Mouse (Mus musculus): Measurements from ENCODE around the gene Slc26a1.

DNA sequence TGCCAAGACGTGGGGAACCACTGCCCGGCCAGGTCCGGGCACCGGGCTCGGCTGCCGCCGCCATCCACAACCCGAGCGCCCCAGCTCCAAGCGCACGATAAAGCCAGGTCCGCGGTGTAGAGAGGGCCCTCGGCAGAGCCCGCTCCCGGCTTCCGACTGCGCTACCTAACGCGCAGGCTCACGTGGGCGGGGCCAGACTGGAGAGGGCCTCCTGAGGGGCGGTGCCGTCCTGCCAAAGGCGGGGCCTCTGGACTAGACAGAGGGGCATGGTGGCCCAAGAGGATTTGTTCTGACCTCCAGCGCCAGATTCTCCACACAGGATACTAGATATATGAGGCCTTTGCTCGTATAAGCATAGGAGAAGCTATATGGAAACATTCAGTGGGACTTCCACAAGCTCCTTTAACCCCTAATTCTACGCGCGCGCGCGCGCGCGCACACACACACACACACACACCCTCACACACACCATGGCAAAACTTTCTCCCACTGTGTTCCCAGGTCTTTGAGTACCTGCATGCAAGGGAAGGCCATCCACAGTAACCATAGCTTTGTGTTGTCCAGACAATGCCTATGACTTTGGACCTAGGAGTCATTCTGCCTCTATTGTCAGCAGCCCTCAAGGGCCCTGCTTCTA lies 14.6 kb downstream of the Slc26a1 start:
- TF ChIP-seq POLR2A (IDR thresholded peaks at IDR 0.05; ENCODE audit: control insufficient read depth, extremely low read depth, insufficient read depth, low read length, poor library complexity) (peak; percentile 51; the same call in 1 of the 2 replicates), CTCF (IDR thresholded peaks at IDR 0.05; ENCODE audit: borderline replicate concordance, control insufficient read depth, extremely low read depth, insufficient read depth, low read length, poor library complexity) (no peak)
